Mouse (Mus musculus): ENCODE results near the gene Strada. TPM values are rescaled to one million over a fixed set of nuclear protein-coding genes. Genes with fewer than 3 reads are reported as not detected.
"Not testable (repeated sequence)": the region's sequence is repeated elsewhere in the genome, so short reads cannot be mapped to it uniquely, and the experiment has no call there.

Gene Strada
- 9.9 and 11.8 TPM in 2 replicates for polyA plus RNA-seq (2015; fragmentation: Nextera tagmentation; extraction: Ambion mirVana)

DNA sequence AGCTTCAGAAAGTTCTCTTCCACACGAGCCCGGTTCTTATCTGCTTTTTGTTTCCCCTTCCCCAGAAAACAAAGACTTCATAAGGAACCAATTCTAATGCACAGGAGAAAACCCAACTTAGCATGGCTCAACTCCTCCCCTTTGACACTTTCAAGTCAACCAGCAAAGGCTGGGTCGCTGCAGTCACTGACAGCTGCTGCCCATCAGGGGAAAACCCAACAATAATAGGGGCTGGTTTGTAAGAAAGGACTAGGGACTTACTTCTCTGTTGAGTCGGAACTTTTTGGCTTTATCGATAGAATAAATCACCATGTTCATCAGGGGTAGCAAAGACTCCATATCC, at the start of gene Strada:
Gene Strada (minus strand): TSS at position 46 of the 343 bp plus-strand sequence.
- DNase-seq (ENCODE audit: low spot score), result no peak
- Histone ChIP-seq H3K4me1 (replicated peaks; ENCODE audit: control insufficient read depth, insufficient read depth) (no peaks in the 10 kb centered on the region), H3K36me3 (ENCODE audit: control insufficient read depth, insufficient read depth, low read length) (peaks cover 25% of the 10 kb centered on the region), H3K27ac (replicated peaks) (no peak within 1 kb of the TSS), H3K4me2 (replicated peaks; ENCODE audit: low read depth) (no peak within 1 kb of the TSS), H3K27me3 (ENCODE audit: control insufficient read depth, insufficient read depth, low read length) (no peaks in the 10 kb centered on the region), H3K9ac (ENCODE audit: low read length) (no peak within 1 kb of the TSS), H3K9me3 (ENCODE audit: control insufficient read depth, low read length) (no peaks in the 10 kb centered on the region), H3K4me3 (ENCODE audit: low read depth, low read length) (no peak within 1 kb of the TSS)
- TF ChIP-seq CTCF (IDR thresholded peaks at IDR 0.05; ENCODE audit: low read depth) (no peak), EP300 (optimal IDR thresholded peaks at IDR 0.05) (no peak)
- 80% methylated on average over 5 of the region's 5 CpGs for WGBS
- ATAC-seq (ENCODE audit: low FRiP score, low TSS enrichment), result no peak

DNA sequence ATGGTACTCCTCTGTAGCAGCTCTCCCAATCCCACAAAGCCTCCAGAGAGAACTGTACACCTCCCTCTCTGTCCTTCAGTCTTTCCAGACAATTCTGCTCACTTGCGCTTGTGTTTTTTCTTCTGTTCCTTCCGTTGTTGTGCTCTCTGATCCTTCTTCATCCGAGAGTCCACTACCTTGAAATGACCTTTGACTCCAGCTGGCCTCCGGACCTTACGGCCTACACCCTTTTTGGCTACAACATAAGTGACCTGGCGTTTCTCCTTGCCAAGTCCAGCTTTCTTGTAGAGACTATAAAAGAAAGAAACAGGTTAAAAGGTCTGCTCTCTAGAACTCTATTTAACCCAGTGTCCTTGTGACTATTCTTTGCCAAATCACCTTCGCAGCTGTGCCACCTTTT, 47.4 kb upstream of the Strada start:
- DNase-seq (ENCODE audit: low spot score) (no peak), ATAC-seq (ENCODE audit: low FRiP score, low TSS enrichment) (no peak)
- 82% methylated on average over 7 of the region's 7 CpGs for WGBS
- no peak overlapping the region for H3K9ac ChIP-seq (ENCODE audit: low read length)
- H3K4me3 ChIP-seq (ENCODE audit: low read depth, low read length), result no peak overlapping the region
- TF ChIP-seq EP300 (optimal IDR thresholded peaks at IDR 0.05) (no peak), CTCF (IDR thresholded peaks at IDR 0.05; ENCODE audit: low read depth) (no peak)
- no peak overlapping the region for H3K4me2 ChIP-seq (replicated peaks; ENCODE audit: low read depth)
- H3K27me3 ChIP-seq (ENCODE audit: control insufficient read depth, insufficient read depth, low read length), result no peaks in the 10 kb centered on the region
- no peak overlapping the region for H3K27ac ChIP-seq (replicated peaks)
- H3K9me3 ChIP-seq (ENCODE audit: control insufficient read depth, low read length), result no peaks in the 10 kb centered on the region
- peaks cover 36% of the 10 kb centered on the region for H3K36me3 ChIP-seq (ENCODE audit: control insufficient read depth, insufficient read depth, low read length)
- H3K4me1 ChIP-seq (replicated peaks; ENCODE audit: control insufficient read depth, insufficient read depth), result no peaks in the 10 kb centered on the region

DNA sequence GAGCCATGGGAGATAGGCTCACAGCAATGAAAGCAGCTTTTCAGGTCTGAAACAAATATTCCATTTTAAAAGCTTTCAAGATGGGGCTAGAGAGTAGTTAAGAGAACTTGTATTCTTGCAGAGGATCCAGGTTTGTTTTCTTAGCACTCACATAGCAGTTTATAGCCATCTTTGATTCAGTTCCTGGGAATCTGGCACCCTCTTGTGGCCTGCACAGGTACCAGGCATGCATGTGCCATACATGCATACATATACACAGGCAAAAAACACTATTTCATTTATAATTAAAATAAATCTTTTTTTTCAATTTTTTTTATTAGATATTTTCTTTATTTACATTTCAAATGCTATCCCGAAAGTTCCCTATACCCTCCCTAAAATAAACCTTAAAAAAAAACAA, 44.9 kb upstream of the Strada start:
- peaks cover 48% of the 10 kb centered on the region for H3K36me3 ChIP-seq (ENCODE audit: control insufficient read depth, insufficient read depth, low read length)
- no peak for ATAC-seq (ENCODE audit: low FRiP score, low TSS enrichment)
- TF ChIP-seq CTCF (IDR thresholded peaks at IDR 0.05; ENCODE audit: low read depth) (peak; percentile 59), EP300 (optimal IDR thresholded peaks at IDR 0.05) (no peak)
- H3K4me2 ChIP-seq (replicated peaks; ENCODE audit: low read depth), result no peak overlapping the region
- H3K27ac ChIP-seq (replicated peaks), result no peak overlapping the region
- H3K9me3 ChIP-seq (ENCODE audit: control insufficient read depth, low read length), result no peaks in the 10 kb centered on the region
- H3K27me3 ChIP-seq (ENCODE audit: control insufficient read depth, insufficient read depth, low read length), result no peaks in the 10 kb centered on the region
- no peak for DNase-seq (ENCODE audit: low spot score)
- H3K9ac ChIP-seq (ENCODE audit: low read length), result no peak overlapping the region
- H3K4me3 ChIP-seq (ENCODE audit: low read depth, low read length), result no peak overlapping the region
- no peaks in the 10 kb centered on the region for H3K4me1 ChIP-seq (replicated peaks; ENCODE audit: control insufficient read depth, insufficient read depth)
- 93% methylated on average over 1 of the region's 1 CpGs for WGBS

- peak; percentile 49 for TF ChIP-seq CTCF (IDR thresholded peaks at IDR 0.05; ENCODE audit: low read depth)
- not testable (repeated sequence) for H3K4me3 ChIP-seq (ENCODE audit: low read depth, low read length); H3K27me3 ChIP-seq (ENCODE audit: control insufficient read depth, insufficient read depth, low read length); H3K27ac ChIP-seq (replicated peaks); H3K9ac ChIP-seq (ENCODE audit: low read length); DNase-seq (ENCODE audit: low spot score); H3K4me2 ChIP-seq (replicated peaks; ENCODE audit: low read depth); H3K9me3 ChIP-seq (ENCODE audit: control insufficient read depth, low read length); ATAC-seq (ENCODE audit: low FRiP score, low TSS enrichment); H3K4me1 ChIP-seq (replicated peaks; ENCODE audit: control insufficient read depth, insufficient read depth); H3K36me3 ChIP-seq (ENCODE audit: control insufficient read depth, insufficient read depth, low read length)
- 77% methylated on average over 8 of the region's 8 CpGs for WGBS
These were observed 32.0 kb upstream of the Strada start for GRCm38 (mm10) chr11:106233978-106234377.

DNA sequence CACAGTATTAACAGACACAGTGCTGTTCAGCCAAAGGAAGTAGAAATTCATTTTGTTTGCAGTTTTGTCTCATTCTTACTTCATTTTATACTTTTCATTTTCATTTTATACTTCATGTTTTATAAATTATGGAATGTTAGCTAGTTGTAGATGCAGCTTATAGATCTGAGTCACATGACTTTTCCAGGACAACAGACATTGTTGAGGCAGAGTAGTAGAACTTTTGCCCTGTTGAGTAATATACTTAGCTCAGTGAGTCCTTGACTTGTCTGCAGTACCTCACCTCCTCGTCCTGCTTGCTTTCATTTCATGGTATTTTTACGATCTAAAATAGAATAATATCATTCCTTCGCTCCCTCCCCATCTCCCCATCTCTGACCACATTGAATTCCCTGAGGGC, 18.6 kb upstream of the Strada start:
- H3K36me3 ChIP-seq (ENCODE audit: control insufficient read depth, insufficient read depth, low read length), result peaks cover 4% of the 10 kb centered on the region; the same call in 1 of the 2 replicates
- DNase-seq (ENCODE audit: low spot score), result no peak
- H3K4me3 ChIP-seq (ENCODE audit: low read depth, low read length), result no peak overlapping the region
- H3K27ac ChIP-seq (replicated peaks), result no peak overlapping the region
- no peak for ATAC-seq (ENCODE audit: low FRiP score, low TSS enrichment)
- no peaks in the 10 kb centered on the region for H3K4me1 ChIP-seq (replicated peaks; ENCODE audit: control insufficient read depth, insufficient read depth)
- H3K4me2 ChIP-seq (replicated peaks; ENCODE audit: low read depth), result no peak overlapping the region
- no peaks in the 10 kb centered on the region for H3K9me3 ChIP-seq (ENCODE audit: control insufficient read depth, low read length)
- WGBS, result 87% methylated on average over 3 of the region's 3 CpGs
- no peak overlapping the region for H3K9ac ChIP-seq (ENCODE audit: low read length)
- no peaks in the 10 kb centered on the region for H3K27me3 ChIP-seq (ENCODE audit: control insufficient read depth, insufficient read depth, low read length)
- TF ChIP-seq CTCF (IDR thresholded peaks at IDR 0.05; ENCODE audit: low read depth) (no peak), EP300 (optimal IDR thresholded peaks at IDR 0.05) (no peak)

DNA sequence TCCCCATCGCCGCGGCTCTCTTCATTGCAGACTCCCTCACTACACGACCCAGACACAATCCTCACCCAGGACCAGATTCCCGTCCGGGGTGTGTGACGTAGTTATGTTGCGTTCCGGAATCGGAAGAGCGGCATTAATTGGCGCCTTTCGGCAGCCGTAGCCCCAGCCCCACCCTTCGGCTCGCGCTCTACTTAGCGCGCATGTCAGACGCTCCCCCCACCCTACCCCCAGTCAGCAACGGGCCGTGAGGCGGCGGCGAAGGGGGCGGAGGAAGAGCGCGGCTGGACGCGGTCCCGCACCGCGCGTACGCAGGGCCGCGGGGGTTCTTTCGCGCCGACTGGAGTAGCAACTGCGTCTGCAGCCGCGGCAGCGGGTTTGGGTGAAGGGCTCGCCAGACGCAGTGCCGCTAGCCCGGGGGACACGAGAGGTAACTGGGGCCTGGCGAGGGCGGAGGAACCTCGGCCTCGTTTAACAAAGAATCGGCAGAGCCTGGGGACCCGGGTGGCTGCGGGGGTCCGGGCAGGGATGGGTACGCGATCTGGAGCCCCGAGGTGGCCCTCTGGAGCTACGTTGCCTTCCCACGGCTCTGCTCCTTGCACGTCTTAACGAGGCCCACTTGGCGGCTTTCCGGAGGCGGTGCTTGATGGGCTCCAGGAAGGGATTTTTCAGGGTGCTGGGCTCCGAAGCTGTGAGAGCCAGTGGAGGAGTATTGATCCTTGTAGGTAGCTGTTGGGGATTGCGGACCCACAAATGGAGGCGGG, 14.9 kb upstream of the Strada start, which contains the start of gene Ddx42:
Gene Ddx42 (plus strand): TSS at position 197 of the 761 bp plus-strand sequence.
- no peaks in the 10 kb centered on the region for H3K9me3 ChIP-seq (ENCODE audit: control insufficient read depth, low read length)
- H3K4me3 ChIP-seq (ENCODE audit: low read depth, low read length), result peak within 1 kb of the TSS; percentile 95
- peak within 1 kb of the TSS; percentile 98 for H3K27ac ChIP-seq (replicated peaks)
- DNase-seq (ENCODE audit: low spot score), result peak; percentile 93
- peak within 1 kb of the TSS; percentile 65 for H3K4me2 ChIP-seq (replicated peaks; ENCODE audit: low read depth)
- ATAC-seq (ENCODE audit: low FRiP score, low TSS enrichment), result peak; percentile 93
- no peak for TF ChIP-seq CTCF (IDR thresholded peaks at IDR 0.05; ENCODE audit: low read depth)
- peak; percentile 43 for TF ChIP-seq EP300 (optimal IDR thresholded peaks at IDR 0.05)
- WGBS, result under 1% methylated on average over 69 of the region's 70 CpGs
- H3K36me3 ChIP-seq (ENCODE audit: control insufficient read depth, insufficient read depth, low read length), result no peaks in the 10 kb centered on the region
- H3K9ac ChIP-seq (ENCODE audit: low read length), result peak within 1 kb of the TSS; percentile 97
- H3K4me1 ChIP-seq (replicated peaks; ENCODE audit: control insufficient read depth, insufficient read depth), result peaks cover 4% of the 10 kb centered on the region; the same call in 1 of the 2 replicates
- H3K27me3 ChIP-seq (ENCODE audit: control insufficient read depth, insufficient read depth, low read length), result no peaks in the 10 kb centered on the region

Data from stomach, postnatal 0 days (tissue).